Mouse (Mus musculus) limb, embryonic 13.5 days (tissue): ENCODE measurements around the gene Crygb. TPM values are rescaled to one million over a fixed set of nuclear protein-coding genes. Genes with fewer than 3 reads are reported as not detected.

Source experiments
- ATAC-seq: fragments of 200-750 bp; cut with Nextera tagmentation; 2 replicates; pipeline ENCODE4 v1.8.0; 2017; ENCODE audit warnings: low read depth, moderate number of reproducible peaks, moderate TSS enrichment; ENCODE audit not compliant: low FRiP score
- H3K27ac ChIP-seq: fragments of 300-500 bp; sonication (generic); 2 replicates; pipeline ENCODE4 v1.5.1; 2015; ENCODE audit warnings: inconsistent platforms, mild to moderate bottlenecking, moderate library complexity
- H3K27me3 ChIP-seq: fragments of 300-500 bp; sonication (generic); 2 replicates; pipeline ENCODE4 v1.6.1; 2015; ENCODE audit warnings: mild to moderate bottlenecking, inconsistent platforms
- H3K36me3 ChIP-seq: fragments of 300-500 bp; sonication (generic); 2 replicates; pipeline ENCODE4 v1.6.1; 2015; ENCODE audit warnings: inconsistent platforms, mild to moderate bottlenecking, moderate library complexity
- H3K4me1 ChIP-seq: fragments of 300-500 bp; sonication (generic); 2 replicates; pipeline ENCODE4 v1.6.1; 2015; ENCODE audit warnings: inconsistent platforms
- H3K4me2 ChIP-seq: fragments of 300-500 bp; sonication (generic); replicated peaks from 2 replicates; pipeline ENCODE4 v1.6.1; 2015; ENCODE audit warnings: inconsistent platforms, mild to moderate bottlenecking, moderate library complexity
- H3K4me3 ChIP-seq: fragments of 300-500 bp; sonication (generic); 2 replicates; pipeline ENCODE4 v1.5.1; 2015; ENCODE audit warnings: moderate library complexity, mild to moderate bottlenecking, inconsistent platforms
- H3K9ac ChIP-seq: fragments of 300-500 bp; sonication (generic); 2 replicates; pipeline ENCODE4 v1.6.1; 2015; ENCODE audit warnings: mild to moderate bottlenecking, inconsistent platforms
- H3K9me3 ChIP-seq: fragments of 300-500 bp; sonication (generic); 2 replicates; pipeline ENCODE4 v1.6.1; 2016; ENCODE audit warnings: inconsistent platforms
- WGBS: fragments of 180-500 bp; shearing (Covaris S2); methylation state at CpG from one replicate; pipeline ENCODE4 v1.1.7; 2015; 5-methylcytosine and 5-hydroxymethylcytosine counted together
- polyA plus RNA-seq: library from polyadenylated mRNA; unstranded; fragments of >200 nt; fragmentation: Nextera tagmentation; extraction: Ambion mirVana; gene quantifications from 2 replicates; pipeline ENCODE4 v1.2.1, GENCODE M21; 2015

Gene Crygb
- polyA plus RNA-seq, 1 experiment from 2014 or later, result 0.33 TPM

GRCm38 (mm10) chr1:65109196-65109595 lies 27.1 kb upstream of the Crygb start:
- ATAC-seq, result no peak

GRCm38 (mm10) chr1:65107654-65108279 lies 25.7 kb upstream of the Crygb start:
- Histone ChIP-seq H3K27me3 (no peaks in the 10 kb centered on the region), H3K27ac (no peak overlapping the region), H3K4me1 (no peaks in the 10 kb centered on the region), H3K4me3 (no peak overlapping the region), H3K36me3 (no peaks in the 10 kb centered on the region), H3K4me2 (no peak overlapping the region), H3K9ac (no peak overlapping the region), H3K9me3 (no peaks in the 10 kb centered on the region)
- 91% methylated on average over 10 of the region's 10 CpGs for WGBS
- ATAC-seq, result no peak

More at GRCm38 (mm10) chr1:65109196-65109595, 27.1 kb upstream of the Crygb start:
- 89% methylated on average over 8 of the region's 8 CpGs for WGBS
- Histone ChIP-seq H3K27ac (no peak overlapping the region), H3K9me3 (no peaks in the 10 kb centered on the region), H3K4me1 (no peaks in the 10 kb centered on the region), H3K36me3 (no peaks in the 10 kb centered on the region), H3K9ac (no peak overlapping the region), H3K4me2 (no peak overlapping the region), H3K4me3 (no peak overlapping the region), H3K27me3 (no peaks in the 10 kb centered on the region)

GRCm38 (mm10) chr1:65103273-65103672 lies 21.2 kb upstream of the Crygb start, which contains the start of gene Cryga:
Cryga (minus strand) TSS chr1:65103373.
- Histone ChIP-seq H3K9me3 (no peaks in the 10 kb centered on the region), H3K4me1 (no peaks in the 10 kb centered on the region), H3K4me2 (no peak within 1 kb of the TSS), H3K4me3 (no peak within 1 kb of the TSS), H3K9ac (no peak within 1 kb of the TSS), H3K27ac (no peak within 1 kb of the TSS), H3K27me3 (no peaks in the 10 kb centered on the region), H3K36me3 (no peaks in the 10 kb centered on the region)
- WGBS, result 90% methylated on average over 11 of the region's 11 CpGs
- no peak for ATAC-seq

- no peaks in the 10 kb centered on the region for H3K36me3 ChIP-seq
These were observed 14.9 kb upstream of the Crygb start for GRCm38 (mm10) chr1:65096953-65097352.

GRCm38 (mm10) chr1:65091566-65091965 lies 9.5 kb upstream of the Crygb start:
- H3K4me1 ChIP-seq, result no peaks in the 10 kb centered on the region
- 87% methylated on average over 3 of the region's 3 CpGs for WGBS
- H3K27ac ChIP-seq, result no peak overlapping the region
- no peak overlapping the region for H3K4me2 ChIP-seq
- no peaks in the 10 kb centered on the region for H3K9me3 ChIP-seq
- no peak overlapping the region for H3K4me3 ChIP-seq
- H3K9ac ChIP-seq, result no peak overlapping the region
- ATAC-seq, result no peak
- no peaks in the 10 kb centered on the region for H3K36me3 ChIP-seq
- H3K27me3 ChIP-seq, result no peaks in the 10 kb centered on the region

More at GRCm38 (mm10) chr1:65096953-65097352, 14.9 kb upstream of the Crygb start:
- Histone ChIP-seq H3K4me3 (no peak overlapping the region), H3K9ac (no peak overlapping the region), H3K4me1 (no peaks in the 10 kb centered on the region), H3K27ac (no peak overlapping the region), H3K4me2 (no peak overlapping the region), H3K9me3 (no peaks in the 10 kb centered on the region), H3K27me3 (no peaks in the 10 kb centered on the region)
- WGBS, result 85% methylated on average over 3 of the region's 3 CpGs
- ATAC-seq, result no peak

- no peak overlapping the region for H3K4me2 ChIP-seq
- no peaks in the 10 kb centered on the region for H3K4me1 ChIP-seq
- 76% methylated on average over 2 of the region's 2 CpGs for WGBS
- no peak overlapping the region for H3K9ac ChIP-seq
- H3K9me3 ChIP-seq, result no peaks in the 10 kb centered on the region
- no peak overlapping the region for H3K4me3 ChIP-seq
- H3K27ac ChIP-seq, result no peak overlapping the region
- ATAC-seq, result no peak
- no peaks in the 10 kb centered on the region for H3K36me3 ChIP-seq
- H3K27me3 ChIP-seq, result no peaks in the 10 kb centered on the region
These were observed 8.3 kb upstream of the Crygb start for GRCm38 (mm10) chr1:65090370-65090769.

GRCm38 (mm10) chr1:65088567-65089356 lies 6.7 kb upstream of the Crygb start:
- WGBS, result 80% methylated on average over 6 of the region's 6 CpGs

GRCm38 (mm10) chr1:65075607-65076006 lies 6.5 kb downstream of the Crygb start:
- no peaks in the 10 kb centered on the region for H3K27me3 ChIP-seq
- no peak overlapping the region for H3K4me3 ChIP-seq
- H3K9ac ChIP-seq, result no peak overlapping the region
- H3K27ac ChIP-seq, result no peak overlapping the region
- H3K36me3 ChIP-seq, result no peaks in the 10 kb centered on the region
- H3K9me3 ChIP-seq, result no peaks in the 10 kb centered on the region
- WGBS, result 16% methylated on average over 5 of the region's 5 CpGs
- H3K4me2 ChIP-seq, result no peak overlapping the region
- H3K4me1 ChIP-seq, result no peaks in the 10 kb centered on the region
- no peak for ATAC-seq

More at GRCm38 (mm10) chr1:65088567-65089356, 6.7 kb upstream of the Crygb start:
- H3K27ac ChIP-seq, result no peak overlapping the region
- no peaks in the 10 kb centered on the region for H3K9me3 ChIP-seq
- H3K36me3 ChIP-seq, result no peaks in the 10 kb centered on the region
- H3K4me3 ChIP-seq, result no peak overlapping the region
- H3K4me1 ChIP-seq, result no peaks in the 10 kb centered on the region
- H3K9ac ChIP-seq, result no peak overlapping the region
- H3K4me2 ChIP-seq, result no peak overlapping the region
- no peaks in the 10 kb centered on the region for H3K27me3 ChIP-seq
- no peak for ATAC-seq

GRCm38 (mm10) chr1:65073589-65073988 lies 8.5 kb downstream of the Crygb start, which contains the start of gene Crygc:
Crygc (minus strand) TSS chr1:65073689.
- Histone ChIP-seq H3K4me1 (no peaks in the 10 kb centered on the region), H3K27me3 (no peaks in the 10 kb centered on the region), H3K9me3 (no peaks in the 10 kb centered on the region), H3K9ac (no peak within 1 kb of the TSS), H3K4me3 (no peak within 1 kb of the TSS), H3K27ac (no peak within 1 kb of the TSS), H3K4me2 (no peak within 1 kb of the TSS), H3K36me3 (no peaks in the 10 kb centered on the region)
- ATAC-seq, result no peak
- 81% methylated on average over 6 of the region's 6 CpGs for WGBS

GRCm38 (mm10) chr1:65067842-65068241 lies 14.2 kb downstream of the Crygb start:
- Histone ChIP-seq H3K36me3 (no peaks in the 10 kb centered on the region), H3K9ac (no peak overlapping the region), H3K4me3 (no peak overlapping the region), H3K27me3 (no peaks in the 10 kb centered on the region), H3K4me1 (no peaks in the 10 kb centered on the region), H3K4me2 (no peak overlapping the region), H3K9me3 (no peaks in the 10 kb centered on the region), H3K27ac (no peak overlapping the region)
- no peak for ATAC-seq

- Histone ChIP-seq H3K27ac (no peak overlapping the region), H3K9ac (no peak overlapping the region), H3K9me3 (no peaks in the 10 kb centered on the region), H3K36me3 (no peaks in the 10 kb centered on the region), H3K4me1 (no peaks in the 10 kb centered on the region), H3K4me3 (no peak overlapping the region), H3K27me3 (no peaks in the 10 kb centered on the region), H3K4me2 (no peak overlapping the region)
- 89% methylated on average over 15 of the region's 15 CpGs for WGBS
- no peak for ATAC-seq
These were observed 17.9 kb downstream of the Crygb start for GRCm38 (mm10) chr1:65064201-65064600.

GRCm38 (mm10) chr1:65063352-65063751 lies 18.7 kb downstream of the Crygb start, which contains the start of gene Crygd:
Crygd (minus strand) TSS chr1:65063452.
- Histone ChIP-seq H3K27ac (no peak within 1 kb of the TSS), H3K27me3 (no peaks in the 10 kb centered on the region), H3K4me2 (no peak within 1 kb of the TSS), H3K9me3 (no peaks in the 10 kb centered on the region), H3K9ac (no peak within 1 kb of the TSS), H3K36me3 (no peaks in the 10 kb centered on the region), H3K4me1 (no peaks in the 10 kb centered on the region), H3K4me3 (no peak within 1 kb of the TSS)
- no peak for ATAC-seq
- WGBS, result 92% methylated on average over 8 of the region's 8 CpGs
